ENCODE assay signal across 7 mouse cellular contexts in genomic region chr5:125405546-125406248, GRCm38 (mm10). TPM values are rescaled to one million over a fixed set of nuclear protein-coding genes. Genes with fewer than 3 reads are reported as not detected.
DNase-seq lines count a peak whose midpoint lies in the region; ATAC-seq lines count a peak whose summit lies in the region.

No protein-coding gene starts in this region.

- H3K27me3 ChIP-seq in intestine, embryonic 16.5 days (replicated peaks; ENCODE audit: control insufficient read depth, insufficient read depth, low read length): no peaks in the 10 kb centered on the region
- peaks cover 3% of the 10 kb centered on the region; the same call in 1 of the 2 replicates for H3K27me3 ChIP-seq in midbrain, embryonic 11.5 days (ENCODE audit: control insufficient read depth, insufficient read depth, low read length)

- peaks cover 18% of the 10 kb centered on the region for H3K4me1 ChIP-seq in intestine, embryonic 16.5 days (ENCODE audit: control insufficient read depth, insufficient read depth, low read length)
- H3K4me1 ChIP-seq in midbrain, embryonic 11.5 days (ENCODE audit: control insufficient read depth, insufficient read depth, low read length): peaks cover 15% of the 10 kb centered on the region

- peak overlapping the region; percentile 85 for H3K4me2 ChIP-seq in intestine, embryonic 16.5 days (ENCODE audit: low read depth, low read length)
- peak overlapping the region; percentile 87 for H3K4me2 ChIP-seq in midbrain, embryonic 11.5 days

- H3K9me3 ChIP-seq in intestine, embryonic 16.5 days (ENCODE audit: control insufficient read depth, low read length): no peaks in the 10 kb centered on the region
- no peaks in the 10 kb centered on the region for H3K9me3 ChIP-seq in midbrain, embryonic 11.5 days (ENCODE audit: control insufficient read depth, low read length)

- H3K9ac ChIP-seq in intestine, embryonic 16.5 days (ENCODE audit: low read depth, low read length): peak overlapping the region; percentile 75
- peak overlapping the region; percentile 67 for H3K9ac ChIP-seq in midbrain, embryonic 11.5 days (ENCODE audit: low read length)

- H3K4me3 ChIP-seq in intestine, embryonic 16.5 days (ENCODE audit: low read length): peak overlapping the region; percentile 50
- peak overlapping the region; percentile 60 for H3K4me3 ChIP-seq in midbrain, embryonic 11.5 days (ENCODE audit: low read depth, low read length)

- ATAC-seq in intestine, embryonic 16.5 days: peak; percentile 59
- peak; percentile 55 for ATAC-seq in midbrain, embryonic 11.5 days (ENCODE audit: low FRiP score)

- no peaks in the 10 kb centered on the region for H3K36me3 ChIP-seq in intestine, embryonic 16.5 days (ENCODE audit: control insufficient read depth, insufficient read depth, low read length)
- no peaks in the 10 kb centered on the region for H3K36me3 ChIP-seq in midbrain, embryonic 11.5 days (ENCODE audit: control insufficient read depth, insufficient read depth, low read length)

- H3K27ac ChIP-seq in intestine, embryonic 16.5 days (ENCODE audit: low read length): peak overlapping the region; percentile 90
- peak overlapping the region; percentile 65; the same call in 1 of the 2 replicates for H3K27ac ChIP-seq in midbrain, embryonic 11.5 days (ENCODE audit: low read depth, low read length)

- intact Hi-C loops in left cerebral cortex, postnatal 36 days (cut with DNase I): loop anchor here (1.0 kb wide), 1 partner anchor 16 kb away; the partner anchor contains the start of gene Gm10382

- under 1% methylated on average over 31 of the region's 31 CpGs for WGBS in intestine, embryonic 16.5 days
- WGBS in midbrain, embryonic 11.5 days: under 1% methylated on average over 31 of the region's 31 CpGs

- peak; percentile 78 for DNase-seq in adrenal gland, adult 8-10 months
- DNase-seq in embryo, embryonic 11.5 days (ENCODE audit: low read depth, low spot score): peak; percentile 85
- peak; percentile 75 to 82 for DNase-seq in gastrocnemius, postnatal 4 days (ENCODE audit: low spot score in 2 of 2)
- peak; percentile 84 to 88 for DNase-seq in left cerebral cortex, postnatal 36 days (ENCODE audit: low spot score in 2 of 2)
- DNase-seq in midbrain, embryonic 11.5 days (ENCODE audit: low spot score, missing footprints): peak; percentile 100
- DNase-seq in right cerebral cortex, postnatal 4 days: peak; percentile 88

RNA-seq across cellular contexts. Expression of gene Ubc, which starts 15.7 kb away (rescaled TPM):
- total RNA-seq in adrenal gland, adult 8-10 months (2022): 1,000 to 10,000 TPM; 1,164 to 1,564 (median 1,502) TPM
- 100 to 1,000 TPM; 650 to 744 TPM for total RNA-seq in gastrocnemius, postnatal 4 days (2021)
- 897 and 920 TPM in 2 replicates for polyA plus RNA-seq in intestine, embryonic 16.5 days (2015; fragmentation: Nextera tagmentation; extraction: Ambion mirVana)
- 100 to 1,000 TPM; 817 to 877 TPM for total RNA-seq in left cerebral cortex, postnatal 36 days (2021)
- polyA plus RNA-seq in midbrain, embryonic 11.5 days (2014; fragmentation: Nextera tagmentation; extraction: Ambion mirVana): 1,030 and 1,101 TPM in 2 replicates

RNA-seq across cellular contexts. Expression of gene Gm10382, which starts 16.6 kb away (rescaled TPM):
- total RNA-seq in adrenal gland, adult 8-10 months (2022): under 1 TPM in 3 of 4 experiments, not detected in 1; 0.41 to 0.48 (median 0.45) TPM
- not detected for total RNA-seq in gastrocnemius, postnatal 4 days (2021)
- polyA plus RNA-seq in intestine, embryonic 16.5 days (2015; fragmentation: Nextera tagmentation; extraction: Ambion mirVana): 0.18 and 0.24 TPM in 2 replicates
- total RNA-seq in left cerebral cortex, postnatal 36 days (2021): under 1 TPM in 1 of 2 experiments, not detected in 1; 0.32 TPM
- 0.12 and 0.29 TPM in 2 replicates for polyA plus RNA-seq in midbrain, embryonic 11.5 days (2014; fragmentation: Nextera tagmentation; extraction: Ambion mirVana)

RNA-seq across cellular contexts. Expression of gene Dhx37, which starts 28.2 kb away (rescaled TPM):
- total RNA-seq in adrenal gland, adult 8-10 months (2022): 10 to 100 TPM; 19.1 to 22.1 (median 19.9) TPM
- 1 to 10 TPM; 6.8 to 7.8 TPM for total RNA-seq in gastrocnemius, postnatal 4 days (2021)
- 8.3 and 10.2 TPM in 2 replicates for polyA plus RNA-seq in intestine, embryonic 16.5 days (2015; fragmentation: Nextera tagmentation; extraction: Ambion mirVana)
- total RNA-seq in left cerebral cortex, postnatal 36 days (2021): 10 to 100 TPM; 11.2 to 11.7 TPM
- 9.2 and 9.9 TPM in 2 replicates for polyA plus RNA-seq in midbrain, embryonic 11.5 days (2014; fragmentation: Nextera tagmentation; extraction: Ambion mirVana)

RNA-seq across cellular contexts. Expression of gene Bri3bp, which starts 35.7 kb away (rescaled TPM):
- total RNA-seq in adrenal gland, adult 8-10 months (2022): 10 to 100 TPM; 27.8 to 35.6 (median 31.6) TPM
- total RNA-seq in gastrocnemius, postnatal 4 days (2021): 10 to 100 TPM; 10.4 to 12.0 TPM
- polyA plus RNA-seq in intestine, embryonic 16.5 days (2015; fragmentation: Nextera tagmentation; extraction: Ambion mirVana): 58.2 and 58.3 TPM in 2 replicates
- total RNA-seq in left cerebral cortex, postnatal 36 days (2021): 100 to 1,000 TPM in 1 of 2 experiments, 10 to 100 TPM in 1; 91.6 to 102 TPM
- polyA plus RNA-seq in midbrain, embryonic 11.5 days (2014; fragmentation: Nextera tagmentation; extraction: Ambion mirVana): 28.4 and 29.4 TPM in 2 replicates

Comparison
In these comparisons a context has a peak if more than half of its experiments do, and no peak if none do; other contexts are left out.
1. Peak in every context shown above with its lines: DNase-seq, ATAC-seq, H3K4me3 ChIP-seq and H3K27ac ChIP-seq.